In the genomic region with DNA sequence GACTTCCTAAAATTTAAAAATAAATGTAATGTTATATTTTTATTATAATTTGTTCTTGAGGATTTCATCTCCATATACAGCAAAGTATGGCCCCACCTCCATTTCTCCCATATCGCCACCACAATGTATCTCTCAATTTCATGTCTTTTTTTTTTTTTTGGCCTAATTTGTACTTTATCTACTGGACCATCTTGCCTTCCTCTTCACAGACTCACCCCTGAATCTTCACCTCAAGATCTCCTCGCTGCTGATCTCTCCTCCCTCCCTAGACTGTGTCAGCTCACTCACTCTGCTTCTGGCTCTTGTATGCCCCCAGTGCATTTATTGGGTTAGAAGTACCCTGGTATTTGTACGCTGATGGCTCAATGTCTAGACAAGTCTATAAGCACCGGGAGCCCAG, we compare ENCODE assay signal across 27 mouse cellular contexts.
A peak's percentile ranks its signal among the peaks of the same experiment; 100 is the strongest.
DNase-seq lines count a peak whose midpoint lies in the region; ATAC-seq and TF ChIP-seq lines count a peak whose summit lies in the region.
"Had no signal": no experiment of that assay in that cellular context is flagged by ENCODE, and none has a peak within 500 bp of the region (broad histone marks: within the 10 kb centered on the region; RNA-seq: fewer than 3 reads in every experiment).

No protein-coding gene starts in this region.

- H3K79me2 ChIP-seq in MEL (ENCODE audit: control insufficient read depth, insufficient read depth, low read length, poor library complexity), result no peaks in the 10 kb centered on the region

- H3K4me2 ChIP-seq in liver, embryonic 14.5 days (ENCODE audit: low read depth), result no peak overlapping the region
- no peak overlapping the region for H3K4me2 ChIP-seq in midbrain, embryonic 13.5 days (replicated peaks)
- H3K4me2 ChIP-seq: embryonic facial prominence, embryonic 12.5 days; embryonic facial prominence, embryonic 15.5 days; heart, embryonic 13.5 days; hindbrain, embryonic 14.5 days had no signal

- no peaks in the 10 kb centered on the region for H3K36me3 ChIP-seq in MEL (ENCODE audit: control insufficient read depth in 1 of 2, insufficient read depth in 2 of 2, low read length in 2 of 2)
- H3K36me3 ChIP-seq in liver, embryonic 14.5 days (replicated peaks; ENCODE audit: control insufficient read depth, insufficient read depth, low read depth), result no peaks in the 10 kb centered on the region
- H3K36me3 ChIP-seq in midbrain, embryonic 13.5 days, result no peaks in the 10 kb centered on the region
- H3K36me3 ChIP-seq: embryonic facial prominence, embryonic 12.5 days; embryonic facial prominence, embryonic 15.5 days; G1E; heart, embryonic 10.5 days; heart, embryonic 13.5 days had no signal

- TF ChIP-seq CTCF in MEL (IDR thresholded peaks at IDR 0.05 in 2 of 3, conservative IDR thresholded peaks at IDR 0.05 in 1 of 3; ENCODE audit: control insufficient read depth in 1 of 3, insufficient read depth in 1 of 3, low read depth in 2 of 3, low read length in 3 of 3, poor library complexity in 1 of 3, severe bottlenecking in 1 of 3), result no peak
- no peak for TF ChIP-seq CTCF in liver, embryonic 14.5 days (IDR thresholded peaks at IDR 0.05; ENCODE audit: low read depth)

- H3K27ac ChIP-seq in MEL (ENCODE audit: control insufficient read depth, low read depth, low read length), result no peak overlapping the region
- H3K27ac ChIP-seq in liver, embryonic 14.5 days, result no peak overlapping the region
- no peak overlapping the region for H3K27ac ChIP-seq in midbrain, embryonic 13.5 days
- H3K27ac ChIP-seq: embryonic facial prominence, embryonic 12.5 days; embryonic facial prominence, embryonic 15.5 days; gastrocnemius, adult 2 months; heart, embryonic 10.5 days; heart, embryonic 13.5 days; hindbrain, embryonic 14.5 days; hindbrain, postnatal 0 days had no signal

- H3K4me1 ChIP-seq in MEL (ENCODE audit: control insufficient read depth in 1 of 2, insufficient read depth in 2 of 2, low read length in 2 of 2), result no peaks in the 10 kb centered on the region
- peaks cover 0 to 2% of the 10 kb centered on the region in 2 experiments; a peak in 1 of 4 replicates for H3K4me1 ChIP-seq in liver, embryonic 14.5 days (replicated peaks; ENCODE audit: control insufficient read depth in 2 of 2, insufficient read depth in 2 of 2, low read length in 1 of 2)
- no peaks in the 10 kb centered on the region for H3K4me1 ChIP-seq in midbrain, embryonic 13.5 days (replicated peaks)
- H3K4me1 ChIP-seq: embryonic facial prominence, embryonic 12.5 days; embryonic facial prominence, embryonic 15.5 days; heart, embryonic 10.5 days; heart, embryonic 13.5 days had no signal

- DNase-seq in heart, adult 11 months, result peak; percentile 36
- no peak for DNase-seq in heart, adult 9 months (ENCODE audit: low spot score in 2 of 2)
- DNase-seq in MEL (ENCODE audit: low read depth, low spot score), result peak; percentile 6
- DNase-seq in liver, embryonic 14.5 days (ENCODE audit: low read depth in 3 of 3, low spot score in 3 of 3), result peak in 1 of 3 experiments; percentile 0
- DNase-seq in adrenal gland, postnatal 4 days (ENCODE audit: low spot score in 2 of 2), result no peak
- DNase-seq: adrenal gland, adult 2 months; adrenal gland, postnatal 14 days; cerebellum, adult 18-20 months; cerebellum, adult 9-10 months; cerebellum, postnatal 14 days; forebrain, postnatal 0 days; gastrocnemius, adult 2 months; gastrocnemius, postnatal 14 days; heart, adult 18-20 months; heart, postnatal 14 days; heart, postnatal 4 days had no signal

- H3K27me3 ChIP-seq in MEL (ENCODE audit: control insufficient read depth in 1 of 2, insufficient read depth in 2 of 2, low read length in 2 of 2), result no peaks in the 10 kb centered on the region
- no peaks in the 10 kb centered on the region for H3K27me3 ChIP-seq in liver, embryonic 14.5 days (ENCODE audit: control insufficient read depth, insufficient read depth, low read length)
- no peaks in the 10 kb centered on the region for H3K27me3 ChIP-seq in midbrain, embryonic 13.5 days
- H3K27me3 ChIP-seq: CH12.LX; embryonic facial prominence, embryonic 12.5 days; embryonic facial prominence, embryonic 15.5 days; heart, embryonic 13.5 days had no signal

- H3K9ac ChIP-seq in MEL (ENCODE audit: control insufficient read depth, low read depth, low read length, poor library complexity, severe bottlenecking), result no peak overlapping the region
- H3K9ac ChIP-seq in liver, embryonic 14.5 days (replicated peaks), result no peak overlapping the region
- no peak overlapping the region for H3K9ac ChIP-seq in midbrain, embryonic 13.5 days (replicated peaks)
- H3K9ac ChIP-seq: embryonic facial prominence, embryonic 12.5 days; embryonic facial prominence, embryonic 15.5 days; forebrain, postnatal 0 days; heart, embryonic 13.5 days; hindbrain, embryonic 14.5 days had no signal

- peak; percentile 65; the same call in 1 of the 2 replicates for ATAC-seq in liver, embryonic 14.5 days (ENCODE audit: insufficient read depth)
- ATAC-seq in midbrain, embryonic 13.5 days, result no peak
- ATAC-seq: forebrain, embryonic 14.5 days; forebrain, postnatal 0 days; hindbrain, postnatal 0 days; inflammation-experienced regulatory T-cells, adult 6 months had no signal

- 0 out of 4 replicates have a peak overlapping the region, but pooled peaks of 1 of the 2 experiments have one; percentile 3 for H3K4me3 ChIP-seq in MEL (ENCODE audit: control insufficient read depth in 1 of 2, insufficient read depth in 1 of 2, low read depth in 2 of 2, low read length in 2 of 2)
- no peak overlapping the region for H3K4me3 ChIP-seq in liver, embryonic 14.5 days (ENCODE audit: insufficient read depth in 1 of 2, low read depth in 2 of 2, low read length in 2 of 2)
- H3K4me3 ChIP-seq in midbrain, embryonic 13.5 days (replicated peaks), result no peak overlapping the region
- H3K4me3 ChIP-seq: embryonic facial prominence, embryonic 12.5 days; embryonic facial prominence, embryonic 15.5 days; gastrocnemius, adult 2 months; heart, embryonic 10.5 days; heart, embryonic 13.5 days had no signal

- 57% methylated on average over 4 of the region's 4 CpGs for WGBS in liver, embryonic 14.5 days (ENCODE audit: insufficient replicate concordance)
- 92% methylated on average over 4 of the region's 4 CpGs for WGBS in midbrain, embryonic 13.5 days

- H3K9me3 ChIP-seq in MEL (replicated peaks; ENCODE audit: insufficient read depth, low read length), result no peaks in the 10 kb centered on the region
- no peaks in the 10 kb centered on the region for H3K9me3 ChIP-seq in liver, embryonic 14.5 days (ENCODE audit: control insufficient read depth, low read length)
- no peaks in the 10 kb centered on the region for H3K9me3 ChIP-seq in midbrain, embryonic 13.5 days
- H3K9me3 ChIP-seq: embryonic facial prominence, embryonic 12.5 days; embryonic facial prominence, embryonic 15.5 days; heart, embryonic 10.5 days; heart, embryonic 13.5 days had no signal

- no peak for TF ChIP-seq RAD21 in MEL (IDR thresholded peaks at IDR 0.05; ENCODE audit: low read depth, low read length)

- TF ChIP-seq POLR2A in MEL (IDR thresholded peaks at IDR 0.05; ENCODE audit: control insufficient read depth in 1 of 2, insufficient read depth in 1 of 2, low read depth in 1 of 2, low read length in 2 of 2, poor library complexity in 1 of 2), result no peak

- no peak for TF ChIP-seq EP300 in MEL (IDR thresholded peaks at IDR 0.05; ENCODE audit: low read depth in 1 of 2, low read length in 2 of 2)
- TF ChIP-seq EP300 in liver, embryonic 14.5 days (IDR thresholded peaks at IDR 0.05; ENCODE audit: low read depth), result no peak

TF ChIP-seq in MEL, 35 proteins besides CTCF, POLR2A, EP300 and RAD21:
- TF ChIP-seq ELF1 (IDR thresholded peaks at IDR 0.05; ENCODE audit: low read depth, low read length), result no peak
- TF ChIP-seq CHD1 (IDR thresholded peaks at IDR 0.05; ENCODE audit: low read depth, low read length), result no peak
- TF ChIP-seq SIN3A (IDR thresholded peaks at IDR 0.05; ENCODE audit: low read length), result no peak
- no peak for TF ChIP-seq MAX (IDR thresholded peaks at IDR 0.05; ENCODE audit: low read length)
- TF ChIP-seq ZNF384 (IDR thresholded peaks at IDR 0.05; ENCODE audit: low read depth, low read length), result peak; percentile 65

Comparison
In these comparisons a context has a peak if more than half of its experiments do, and no peak if none do; other contexts are left out.
1. DNase-seq: peak in heart, adult 11 months (single experiment) and MEL (single experiment); none in heart, adult 9 months (0 of 2) and adrenal gland, postnatal 4 days (0 of 2).